Mouse (Mus musculus) brain, embryonic 14.5 days (tissue): ENCODE measurements around the gene Dcdc2a.

ENCODE experiments used
- CTCF ChIP-seq: fragments of 200-500 bp; IDR thresholded peaks from 2 replicates; pipeline ENCODE4 v1.5.1; 2012; ENCODE audit warnings: inconsistent platforms, mild to moderate bottlenecking, moderate library complexity, borderline replicate concordance; ENCODE audit not compliant: insufficient read depth, insufficient read length; ENCODE audit errors: extremely low read depth
- POLR2A ChIP-seq: fragments of 200-500 bp; IDR thresholded peaks from 2 replicates; pipeline ENCODE4 v1.6.1; 2012; ENCODE audit warnings: mild to moderate bottlenecking, inconsistent platforms, borderline replicate concordance; ENCODE audit not compliant: poor library complexity, insufficient read depth, insufficient read length, severe bottlenecking; ENCODE audit errors: extremely low read depth

DNA sequence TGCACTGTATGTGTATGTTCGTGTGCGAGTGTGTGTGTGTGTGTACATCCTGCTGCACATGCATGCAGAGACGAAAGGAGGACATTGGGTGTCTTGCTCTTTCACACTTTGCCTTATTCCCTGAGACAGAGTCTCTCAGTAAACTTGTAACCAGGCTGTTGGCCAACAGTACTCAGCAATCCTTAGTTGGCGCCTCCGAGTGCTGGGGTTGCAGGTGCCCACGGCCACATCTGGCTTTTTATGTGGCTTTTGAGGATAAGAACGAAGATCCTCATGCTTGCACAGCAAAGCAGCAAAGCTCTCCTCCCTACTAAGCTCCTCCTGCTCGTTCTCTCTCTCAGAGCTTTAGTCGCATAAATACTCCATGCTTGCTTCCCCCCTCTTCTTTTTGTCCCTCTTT lies 73.0 kb downstream of the Dcdc2a start:
- TF ChIP-seq POLR2A (no peak), CTCF (no peak)
